Mouse (Mus musculus) neural tube, embryonic 11.5 days (tissue): ENCODE measurements around the gene Exoc3l. TPM values are rescaled to one million over a fixed set of nuclear protein-coding genes. Genes with fewer than 3 reads are reported as not detected.

ENCODE experiments used
- ATAC-seq: fragments of 200-750 bp; cut with Nextera tagmentation; 2 replicates; pipeline ENCODE4 v1.8.0; 2017; ENCODE audit warnings: moderate number of reproducible peaks, mild to moderate bottlenecking, moderate TSS enrichment, moderate library complexity; ENCODE audit not compliant: insufficient read depth, low FRiP score, low TSS enrichment
- DNase-seq: peaks from one replicate; pipeline ENCODE4 v3.0.0-alpha.2; 2015; ENCODE audit warnings: low spot score
- H3K27ac ChIP-seq: fragments of 300-500 bp; sonication (generic); 2 replicates; pipeline ENCODE4 v1.5.1; 2014; ENCODE audit warnings: low read depth, mild to moderate bottlenecking, low read length
- H3K27me3 ChIP-seq: fragments of 300-500 bp; sonication (generic); 2 replicates; pipeline ENCODE4 v1.6.1; 2014; ENCODE audit warnings: mild to moderate bottlenecking, low read length, mixed read lengths; ENCODE audit not compliant: control insufficient read depth, insufficient read depth
- H3K36me3 ChIP-seq: fragments of 300-500 bp; sonication (generic); 2 replicates; pipeline ENCODE4 v1.6.1; 2014; ENCODE audit warnings: mild to moderate bottlenecking, low read length, moderate library complexity, mixed read lengths; ENCODE audit not compliant: control insufficient read depth, insufficient read depth
- H3K4me1 ChIP-seq: fragments of 300-500 bp; sonication (generic); 2 replicates; pipeline ENCODE4 v1.6.1; 2014; ENCODE audit warnings: low read length, mixed read lengths; ENCODE audit not compliant: control insufficient read depth, insufficient read depth
- H3K4me2 ChIP-seq: fragments of 300-500 bp; sonication (generic); 2 replicates; pipeline ENCODE4 v1.6.1; 2014; ENCODE audit warnings: low read depth, mild to moderate bottlenecking, moderate library complexity
- H3K4me3 ChIP-seq: fragments of 300-500 bp; sonication (generic); 2 replicates; pipeline ENCODE4 v1.5.1; 2014; ENCODE audit warnings: low read depth, low read length
- H3K9ac ChIP-seq: fragments of 300-500 bp; sonication (generic); 2 replicates; pipeline ENCODE4 v1.6.1; 2014; ENCODE audit warnings: mild to moderate bottlenecking, low read length
- H3K9me3 ChIP-seq: fragments of 300-500 bp; sonication (generic); 2 replicates; pipeline ENCODE4 v1.6.1; 2016; ENCODE audit warnings: low read length; ENCODE audit not compliant: control insufficient read depth
- WGBS: fragments of 180-500 bp; shearing (Covaris S2); extraction: QIAGEN DNeasy Blood & Tissue Kit; methylation state at CpG from one replicate; pipeline ENCODE4 v1.1.7; 2014; 5-methylcytosine and 5-hydroxymethylcytosine counted together
- polyA plus RNA-seq: library from polyadenylated mRNA; unstranded; fragments of >200 nt; fragmentation: Nextera tagmentation; extraction: Ambion mirVana; gene quantifications from 2 replicates; pipeline ENCODE4 v1.2.1, GENCODE M21; 2014

Gene Exoc3l
- polyA plus RNA-seq, 1 experiment from 2014 or later: 12.1 TPM

- peak overlapping the region; percentile 70; the same call in 1 of the 2 replicates for H3K4me2 ChIP-seq
- no peak overlapping the region for H3K27ac ChIP-seq
- peaks cover 99% of the 10 kb centered on the region for H3K27me3 ChIP-seq
- 1% methylated on average over 39 of the region's 39 CpGs for WGBS
- no peaks in the 10 kb centered on the region for H3K36me3 ChIP-seq
- H3K4me1 ChIP-seq: peaks cover 10% of the 10 kb centered on the region; the same call in 1 of the 2 replicates
- DNase-seq (no peak), ATAC-seq (no peak)
- H3K9me3 ChIP-seq: no peaks in the 10 kb centered on the region; the same call in 1 of the 2 replicates
- no peak overlapping the region; the same call in 1 of the 2 replicates for H3K9ac ChIP-seq
- H3K4me3 ChIP-seq: peak overlapping the region; percentile 41
These were observed 25.6 kb downstream of the Exoc3l start for GRCm38 (mm10) chr8:105270101-105270915.

- Histone ChIP-seq H3K27ac (no peak within 1 kb of the TSS), H3K4me1 (peaks cover 10% of the 10 kb centered on the region; the same call in 1 of the 2 replicates), H3K27me3 (peaks cover 98% of the 10 kb centered on the region), H3K9me3 (no peaks in the 10 kb centered on the region; the same call in 1 of the 2 replicates), H3K4me3 (peak within 1 kb of the TSS; percentile 41), H3K9ac (peak within 1 kb of the TSS; percentile 2; the same call in 1 of the 2 replicates), H3K36me3 (no peaks in the 10 kb centered on the region), H3K4me2 (peak within 1 kb of the TSS; percentile 70)
- WGBS: under 1% methylated on average over 42 of the region's 42 CpGs
- no peak; the same call in 1 of the 2 replicates for ATAC-seq
- peak; percentile 41 for DNase-seq
These were observed 26.4 kb downstream of the Exoc3l start, which contains the start of gene Hsf4 for GRCm38 (mm10) chr8:105269461-105269947. TSS of gene Hsf4 (plus strand) at chr8:105269801.

GRCm38 (mm10) chr8:105269075-105269458 is 26.8 kb downstream of the Exoc3l start:
- WGBS: under 1% methylated on average over 10 of the region's 10 CpGs
- Histone ChIP-seq H3K36me3 (no peaks in the 10 kb centered on the region), H3K4me2 (peak overlapping the region; percentile 70), H3K4me1 (peaks cover 10% of the 10 kb centered on the region; the same call in 1 of the 2 replicates), H3K27me3 (peaks cover 98% of the 10 kb centered on the region), H3K9me3 (no peaks in the 10 kb centered on the region; the same call in 1 of the 2 replicates), H3K9ac (no peak overlapping the region), H3K4me3 (peak overlapping the region; percentile 41), H3K27ac (no peak overlapping the region)
- 0 out of 2 replicates have a peak, but pooled peaks have one; percentile 1 for ATAC-seq
- no peak for DNase-seq

DNA sequence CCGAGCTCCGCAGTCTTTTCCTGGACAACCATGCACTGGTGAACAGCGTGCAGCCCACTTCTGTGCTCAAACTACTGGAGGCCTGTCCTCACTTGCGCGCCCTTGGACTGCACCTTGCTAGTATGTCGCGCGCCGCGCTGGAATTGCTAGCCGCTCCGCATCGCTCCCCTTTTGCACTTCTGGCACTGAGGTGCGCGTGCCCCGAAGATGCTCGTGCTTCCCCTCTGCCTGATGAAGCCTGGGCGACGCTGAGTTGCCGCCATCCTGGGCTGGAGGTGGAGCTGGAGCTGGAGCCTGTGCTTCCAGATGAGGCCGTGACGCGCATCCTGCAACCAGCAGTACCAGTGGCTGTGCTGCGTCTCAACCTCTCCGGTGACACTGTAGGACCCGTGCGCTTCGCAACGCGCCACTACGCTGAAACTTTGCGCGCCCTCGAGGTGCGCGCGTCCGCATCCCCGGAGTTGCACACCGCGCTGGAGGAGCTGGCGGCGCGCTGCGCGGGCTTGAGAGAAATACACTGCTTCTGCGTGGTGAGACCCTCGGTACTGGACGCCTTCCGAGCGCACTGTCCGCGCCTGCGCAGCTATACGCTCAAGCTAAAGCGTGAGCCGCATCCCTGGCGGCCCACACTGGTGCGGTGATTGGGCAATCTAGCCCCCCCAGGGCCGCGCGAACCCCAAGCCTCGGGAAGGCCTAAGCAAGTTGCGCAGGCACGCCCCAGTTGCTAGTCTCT is 27.4 kb downstream of the Exoc3l start:
- peak; percentile 64 for ATAC-seq
- Histone ChIP-seq H3K4me2 (peak overlapping the region; percentile 70), H3K36me3 (no peaks in the 10 kb centered on the region), H3K4me1 (peaks cover 10% of the 10 kb centered on the region; the same call in 1 of the 2 replicates), H3K9ac (no peak overlapping the region), H3K27me3 (peaks cover 96% of the 10 kb centered on the region), H3K27ac (no peak overlapping the region), H3K4me3 (peak overlapping the region; percentile 41), H3K9me3 (no peaks in the 10 kb centered on the region; the same call in 1 of the 2 replicates)
- under 1% methylated on average over 63 of the region's 65 CpGs for WGBS
- peak; percentile 86 for DNase-seq

- peaks cover 87% of the 10 kb centered on the region for H3K27me3 ChIP-seq
- no peaks in the 10 kb centered on the region for H3K36me3 ChIP-seq
- H3K9ac ChIP-seq: no peak overlapping the region
- H3K9me3 ChIP-seq: no peaks in the 10 kb centered on the region; the same call in 1 of the 2 replicates
- peaks cover 10% of the 10 kb centered on the region; the same call in 1 of the 2 replicates for H3K4me1 ChIP-seq
- H3K4me3 ChIP-seq: no peak overlapping the region
- ATAC-seq (no peak), DNase-seq (no peak)
- no peak overlapping the region for H3K4me2 ChIP-seq
- no peak overlapping the region for H3K27ac ChIP-seq
- WGBS: 3% methylated on average over 13 of the region's 13 CpGs
These were observed 29.1 kb downstream of the Exoc3l start for GRCm38 (mm10) chr8:105266775-105267174.

DNA sequence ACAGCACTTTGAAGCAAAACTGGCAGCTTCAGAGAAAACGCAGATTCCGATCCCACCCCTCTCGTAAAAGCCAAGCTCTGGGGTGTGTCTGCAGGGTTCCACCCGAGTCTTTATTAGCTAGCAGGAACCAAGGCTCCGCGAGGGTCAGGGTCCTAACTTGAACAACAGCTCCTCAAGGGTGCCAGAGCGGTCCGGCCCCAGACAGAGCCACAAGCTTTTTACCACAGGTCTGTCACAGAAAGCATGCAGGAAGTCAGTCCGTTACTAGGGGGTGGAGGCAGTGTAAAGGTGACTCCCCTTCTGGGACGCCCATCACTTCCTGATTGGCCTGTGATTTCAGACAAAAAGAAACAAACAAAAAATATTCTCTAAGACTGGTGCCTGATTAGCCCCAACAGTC is 30.8 kb downstream of the Exoc3l start:
- ATAC-seq (no peak), DNase-seq (no peak)
- peaks cover 9% of the 10 kb centered on the region; the same call in 1 of the 2 replicates for H3K4me1 ChIP-seq
- H3K9me3 ChIP-seq: no peaks in the 10 kb centered on the region; the same call in 1 of the 2 replicates
- H3K9ac ChIP-seq: no peak overlapping the region
- no peaks in the 10 kb centered on the region for H3K36me3 ChIP-seq
- H3K4me2 ChIP-seq: peak overlapping the region; percentile 83
- WGBS: 12% methylated on average over 10 of the region's 10 CpGs
- no peak overlapping the region for H3K27ac ChIP-seq
- peaks cover 83% of the 10 kb centered on the region for H3K27me3 ChIP-seq
- peak overlapping the region; percentile 59; the same call in 1 of the 2 replicates for H3K4me3 ChIP-seq

GRCm38 (mm10) chr8:105264024-105264982 is 31.6 kb downstream of the Exoc3l start, which contains the start of the genes Tradd and Fbxl8:
TSS of gene Tradd (minus strand) at chr8:105264609.
TSS of gene Fbxl8 (plus strand) at chr8:105264648.
- Histone ChIP-seq H3K9ac (peak within 1 kb of the TSS; percentile 52), H3K27ac (no peak within 1 kb of the TSS)
- 1% methylated on average over 54 of the region's 54 CpGs for WGBS

More at GRCm38 (mm10) chr8:105264024-105264982, 31.6 kb downstream of the Exoc3l start, which contains the start of the genes Tradd and Fbxl8:
- Histone ChIP-seq H3K4me3 (peak within 1 kb of the TSS; percentile 59), H3K4me2 (peak within 1 kb of the TSS; percentile 83), H3K4me1 (peaks cover 6% of the 10 kb centered on the region), H3K9me3 (no peaks in the 10 kb centered on the region; the same call in 1 of the 2 replicates), H3K27me3 (peaks cover 81% of the 10 kb centered on the region), H3K36me3 (no peaks in the 10 kb centered on the region)
- peak; percentile 46 for ATAC-seq
- DNase-seq: peak; percentile 75
